Mouse (Mus musculus) urinary bladder, adult 2 months (tissue): Measurements from ENCODE around the gene Gm2000. TPM values are rescaled to one million over a fixed set of nuclear protein-coding genes. Genes with fewer than 3 reads are reported as not detected.
"Not testable (repeated sequence)": the region's sequence is repeated elsewhere in the genome, so short reads cannot be mapped to it uniquely, and the experiment has no call there.

Experiments
- DNase-seq: peaks from one replicate; pipeline ENCODE4 v3.0.0; 2022; ENCODE audit warnings: low spot score
- polyA plus RNA-seq: library from polyadenylated mRNA; depleted of rRNA; stranded (reverse); fragments of >200 nt; gene quantifications from 2 replicates; pipeline ENCODE4 v1.2.3, GENCODE M21; 2012; rRNA removed

The Gm2000 gene
- polyA plus RNA-seq: 122 and 151 TPM in 2 replicates

DNA sequence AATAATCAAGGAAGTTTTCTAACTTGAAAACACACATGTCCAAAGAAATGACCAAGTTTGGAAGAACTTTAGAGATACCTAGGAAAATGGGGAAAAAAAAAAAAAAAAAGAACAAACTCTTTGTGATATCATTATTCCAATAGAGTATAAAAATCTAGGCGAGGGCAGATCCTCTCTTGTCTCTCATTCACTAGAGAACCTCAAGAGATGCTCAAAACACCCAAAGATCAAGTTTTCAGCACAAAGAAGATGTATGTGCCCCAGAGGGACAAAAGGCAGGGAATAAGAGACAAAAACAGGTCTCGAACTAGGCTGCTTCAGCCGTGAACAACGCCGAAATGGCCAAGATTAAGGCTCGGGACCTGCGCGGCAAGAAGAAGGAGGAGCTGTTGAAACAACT, at the start of gene Gm2000:
Gene Gm2000, plus strand, starts transcription at position 301 of the 400 bp plus-strand sequence.
- no peak for DNase-seq

DNA sequence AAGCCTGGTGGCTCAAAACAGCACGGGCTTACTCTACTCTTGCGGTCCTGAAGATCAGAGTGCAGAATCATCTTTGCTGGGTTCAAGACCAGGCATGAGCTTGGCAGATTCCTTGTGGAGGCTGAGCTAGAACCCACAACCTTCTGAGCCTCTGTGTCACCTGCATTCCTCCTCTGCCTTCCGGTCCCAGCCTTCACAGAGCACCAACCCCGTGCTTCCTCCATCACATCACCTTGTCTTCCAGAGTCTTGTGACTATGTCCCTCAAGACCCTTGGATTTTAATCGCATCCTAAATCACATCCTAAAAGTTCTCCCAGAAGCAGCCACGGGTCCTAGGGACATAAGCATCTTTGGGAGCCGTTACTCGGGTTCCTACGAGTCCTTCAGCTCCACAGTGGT, 42.7 kb upstream of the Gm2000 start:
- no peak for DNase-seq

DNA sequence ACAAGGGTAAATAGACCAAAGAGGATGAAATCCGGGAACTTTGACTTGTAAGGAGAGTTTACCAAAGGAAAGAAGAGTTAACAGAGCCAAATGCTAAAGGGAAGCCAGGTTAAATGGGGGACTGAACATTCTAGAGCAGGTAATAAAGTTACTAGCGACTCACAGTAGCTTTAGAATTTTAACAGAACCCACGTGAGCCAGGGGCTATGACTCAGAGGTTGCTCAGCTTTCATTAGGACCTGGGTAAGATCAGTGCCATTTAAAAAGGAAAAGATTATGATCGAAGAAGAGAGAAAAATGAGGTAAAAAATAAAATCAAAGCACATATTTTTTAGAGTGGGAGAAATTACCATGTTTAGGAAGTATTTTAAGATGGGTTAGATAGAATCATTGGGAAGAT, 25.0 kb upstream of the Gm2000 start:
- DNase-seq: no peak

DNA sequence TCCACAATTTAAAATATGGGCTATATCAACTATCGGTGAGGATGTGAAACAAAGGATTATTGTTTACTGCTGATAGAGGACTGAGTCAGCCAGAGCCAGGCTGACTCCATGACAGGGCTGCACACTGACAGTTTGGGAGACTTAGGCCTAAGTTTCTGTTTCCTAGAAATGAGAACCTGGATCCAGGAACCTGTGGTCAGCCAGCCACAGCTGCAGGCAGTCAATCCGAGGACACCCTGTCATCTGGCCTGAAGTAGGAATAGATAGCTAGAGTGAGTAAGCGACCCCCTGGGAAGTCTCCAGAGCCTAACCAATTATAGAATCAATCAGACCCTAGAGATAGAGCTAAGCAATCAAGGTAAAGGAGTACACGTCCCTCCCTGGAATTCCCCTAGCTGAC, 21.4 kb upstream of the Gm2000 start:
- no peak for DNase-seq

DNA sequence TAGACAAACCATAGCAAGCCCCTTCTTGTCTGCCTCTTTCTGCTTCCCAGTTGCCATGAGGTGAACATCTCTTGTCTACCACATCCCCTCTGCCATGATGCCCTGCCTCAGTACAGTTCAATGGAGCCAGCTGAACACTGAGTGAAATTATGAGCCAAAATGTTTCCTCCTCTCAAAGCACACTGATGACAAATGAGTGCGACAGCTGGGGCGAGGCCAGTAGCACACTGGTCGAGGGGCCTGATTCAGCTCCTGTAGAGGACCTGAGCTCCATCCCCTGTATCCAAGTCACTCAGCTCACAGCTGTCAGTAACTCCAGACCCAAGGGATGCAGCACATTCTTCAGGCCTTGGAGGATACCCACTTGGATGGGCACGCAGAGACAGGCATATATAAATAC, 20.2 kb upstream of the Gm2000 start:
- DNase-seq: no peak

DNA sequence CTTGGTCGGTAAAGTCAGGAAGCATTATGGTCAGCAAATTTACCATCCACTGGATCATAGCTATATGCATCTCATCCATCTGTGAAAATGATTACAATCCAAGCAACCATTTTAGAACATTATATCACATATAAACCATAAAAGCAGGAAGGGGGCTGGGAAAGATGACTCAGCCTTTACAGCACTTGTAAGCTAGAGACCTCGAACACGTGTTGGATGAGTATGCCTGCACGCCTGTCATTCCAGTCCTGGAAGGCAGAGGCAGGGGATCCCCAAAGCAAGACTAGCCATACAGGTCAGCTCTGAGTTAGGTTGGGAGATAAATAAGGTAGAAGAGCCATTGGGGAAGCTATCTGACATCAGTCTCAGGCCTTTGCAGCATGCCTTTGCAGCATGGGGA, 16.8 kb upstream of the Gm2000 start:
- no peak for DNase-seq

DNA sequence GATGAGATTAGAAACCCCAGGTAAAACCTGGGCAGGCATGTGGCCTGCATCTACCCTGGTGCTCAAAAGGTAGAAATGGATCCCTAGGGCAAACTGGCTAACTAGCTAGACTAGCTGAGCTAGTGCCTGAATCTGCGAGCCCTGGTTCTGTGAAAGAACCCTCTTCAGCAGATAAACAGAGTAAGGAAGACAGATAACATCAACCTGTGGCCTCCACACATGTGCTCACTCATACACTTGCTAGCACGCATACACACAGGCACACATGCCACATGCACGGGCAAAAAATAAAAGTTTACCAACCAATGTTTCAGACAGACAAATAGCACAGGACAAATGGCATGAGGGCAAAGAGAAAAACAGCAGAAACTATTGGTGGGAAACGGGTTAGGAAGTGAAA, 15.4 kb upstream of the Gm2000 start:
- no peak for DNase-seq

DNA sequence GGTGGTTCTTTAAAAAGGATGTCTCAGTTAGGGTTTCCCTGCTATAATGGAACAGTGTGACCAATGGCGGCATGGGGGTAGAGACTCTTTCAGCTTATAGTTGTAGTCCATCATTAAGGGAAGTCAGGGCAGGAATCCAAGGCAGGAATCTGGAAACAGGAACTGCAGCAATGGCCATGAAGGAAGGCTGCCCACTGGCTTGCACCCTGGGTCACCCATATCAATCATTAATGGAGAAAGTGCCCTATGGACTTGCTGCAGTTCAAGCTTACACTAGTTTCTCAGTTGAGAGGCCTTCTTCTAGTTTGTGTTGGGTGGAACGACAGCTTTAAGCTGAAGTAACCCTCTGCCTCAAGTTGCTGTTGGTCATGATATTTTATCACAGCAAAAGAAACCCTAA, 13.4 kb upstream of the Gm2000 start:
- DNase-seq: no peak

DNA sequence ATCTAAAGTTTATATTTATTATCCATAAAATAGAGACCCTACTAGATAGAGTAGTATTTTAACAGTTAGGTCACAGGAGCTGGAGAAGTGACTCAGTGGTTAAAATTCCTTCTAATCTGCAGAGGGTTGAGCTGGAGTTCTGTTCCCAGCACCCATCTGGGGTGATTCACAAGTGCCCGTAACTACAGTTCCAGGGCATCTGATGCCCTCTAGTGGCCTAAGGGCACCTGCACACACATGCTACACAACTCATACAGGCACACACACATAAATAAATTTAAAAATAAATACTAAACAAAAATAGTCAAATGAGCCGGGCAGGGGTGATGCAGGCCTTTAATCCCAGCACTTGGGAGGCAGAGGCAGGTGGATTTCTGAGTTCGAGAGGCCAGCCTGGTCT, 15.4 kb downstream of the Gm2000 start:
- DNase-seq: no peak

DNA sequence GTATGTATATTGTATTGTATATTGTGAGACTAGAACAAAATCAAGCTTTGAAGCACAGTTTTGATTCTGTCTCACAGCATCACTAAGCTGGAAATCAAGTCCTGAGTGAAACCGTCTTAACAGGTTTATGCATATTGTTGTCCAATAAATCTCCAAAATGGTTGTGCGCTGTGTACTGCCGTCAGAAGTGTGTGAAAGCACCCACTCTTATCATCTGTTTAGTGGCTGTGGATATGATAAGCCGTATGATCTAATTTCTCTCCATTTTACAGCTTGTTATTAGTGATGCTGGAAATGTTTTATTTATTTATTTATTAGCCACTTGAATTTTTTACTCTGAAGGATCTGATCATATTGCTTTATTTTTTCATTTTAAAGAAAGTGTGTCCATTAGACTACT, 20.4 kb downstream of the Gm2000 start:
- no peak for DNase-seq

DNA sequence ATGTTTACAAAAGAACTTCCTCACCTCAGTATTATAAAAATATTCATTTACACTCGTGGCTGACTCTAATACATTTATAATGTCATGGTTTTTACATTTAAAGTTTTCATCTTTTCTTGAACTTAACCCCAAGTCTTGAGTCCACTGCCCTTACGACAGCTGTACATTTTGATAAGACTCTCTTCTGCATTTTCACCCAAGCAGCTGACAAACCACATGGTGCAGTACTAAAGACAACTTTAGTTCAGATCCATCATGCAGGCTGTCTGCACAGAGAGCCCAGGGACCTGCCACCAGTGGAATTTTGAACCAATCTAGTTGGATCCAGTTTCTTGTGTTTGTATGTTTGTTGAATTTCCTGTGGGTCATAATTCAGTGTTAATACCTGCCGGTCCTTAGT, 21.0 kb downstream of the Gm2000 start:
- no peak for DNase-seq

DNA sequence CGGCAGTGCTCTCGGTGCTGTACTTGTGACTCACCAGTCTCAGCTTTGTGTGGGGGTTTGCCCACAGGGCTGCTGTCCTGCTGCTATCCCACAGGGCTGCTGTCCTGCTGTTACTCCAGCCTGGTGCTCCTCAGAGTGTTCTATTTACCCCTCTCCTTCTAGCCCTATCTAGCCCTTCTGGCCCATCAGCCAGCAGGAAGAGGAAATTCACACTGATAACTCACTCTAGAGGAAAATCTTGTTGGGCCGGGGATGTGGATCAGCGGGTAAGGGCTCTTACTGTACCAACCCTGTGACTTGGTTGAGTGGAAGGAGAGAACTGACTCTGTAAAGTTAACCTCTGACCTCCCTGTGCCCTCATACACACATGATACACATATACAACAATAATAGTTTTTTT, 27.3 kb downstream of the Gm2000 start:
- DNase-seq: no peak

DNA sequence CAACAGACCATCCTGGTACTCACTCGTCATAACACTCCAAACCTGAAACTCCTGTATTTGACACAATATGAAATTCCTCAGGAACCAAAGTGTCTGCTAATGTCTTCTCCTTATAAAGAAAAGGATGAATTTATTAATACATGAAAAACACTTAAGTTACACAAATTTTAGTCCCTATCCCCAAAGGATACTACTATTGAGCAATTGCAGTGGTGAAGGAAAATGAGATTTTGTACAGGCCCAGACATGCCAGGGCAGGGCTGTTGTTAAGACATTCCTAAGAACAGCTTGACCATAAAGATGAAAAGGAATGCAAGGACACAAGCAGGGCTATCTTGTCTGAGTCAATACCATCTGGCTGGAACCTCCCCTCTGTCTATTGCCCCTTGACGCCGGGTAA, 34.3 kb downstream of the Gm2000 start:
- not testable (repeated sequence) for DNase-seq

DNA sequence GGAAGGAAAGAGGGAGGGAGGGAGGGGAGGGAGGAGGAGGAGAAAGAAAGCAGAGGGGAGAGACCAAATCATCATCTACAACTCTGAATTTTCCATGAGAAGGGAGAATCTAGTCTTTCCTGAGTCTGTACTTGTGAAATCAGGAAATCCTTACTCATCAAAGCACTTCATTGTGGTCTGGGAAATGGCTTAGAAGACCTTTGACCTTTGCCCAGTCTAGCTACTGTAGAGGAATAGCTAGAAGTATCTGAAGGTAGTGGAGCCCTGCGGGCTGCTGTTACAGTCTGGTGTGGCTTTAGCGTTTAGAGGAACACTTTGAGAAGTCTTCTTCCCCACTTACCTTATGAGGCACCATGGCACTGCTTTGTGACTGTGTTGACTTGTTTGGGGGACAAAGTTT, 36.7 kb downstream of the Gm2000 start:
- DNase-seq: no peak

DNA sequence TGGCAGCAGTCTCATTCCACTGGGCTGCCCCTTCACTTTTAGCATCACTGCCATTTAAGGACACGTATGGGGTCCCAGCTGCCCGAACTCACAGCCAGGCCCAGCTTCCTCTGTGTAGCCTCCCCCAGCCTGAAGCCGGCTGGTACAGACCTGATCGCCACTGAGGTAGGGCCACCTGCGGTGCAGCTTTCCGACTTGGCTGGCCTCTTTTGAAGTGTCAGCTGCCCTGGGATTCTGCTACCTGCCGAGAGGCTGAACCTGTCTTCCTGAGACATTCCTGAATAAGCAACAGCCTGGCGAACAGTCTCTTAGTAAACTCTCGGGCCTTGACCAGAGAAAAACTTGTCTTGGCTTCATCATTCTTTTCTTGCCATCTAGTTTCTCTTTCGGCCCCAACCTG, 37.4 kb downstream of the Gm2000 start:
- DNase-seq: no peak

DNA sequence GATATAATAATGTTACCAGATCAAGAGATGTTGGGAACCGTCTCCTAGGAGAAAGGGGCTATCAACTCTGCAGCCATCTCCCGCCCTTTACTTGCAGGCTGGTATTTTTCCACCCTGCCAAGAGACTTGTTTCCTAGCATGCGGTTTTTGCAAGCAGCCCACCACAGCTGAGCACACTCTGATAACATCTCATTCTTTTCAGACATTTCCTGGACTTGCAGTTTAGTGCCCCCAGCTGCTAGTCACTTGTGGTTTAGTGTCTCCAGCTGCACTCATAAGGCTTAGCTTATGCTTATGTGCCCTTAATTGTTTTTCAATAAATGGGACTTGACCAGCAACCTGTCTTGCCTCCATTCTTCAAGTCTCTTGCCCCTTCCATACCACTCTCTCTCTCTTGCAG, 42.2 kb downstream of the Gm2000 start:
- no peak for DNase-seq

DNA sequence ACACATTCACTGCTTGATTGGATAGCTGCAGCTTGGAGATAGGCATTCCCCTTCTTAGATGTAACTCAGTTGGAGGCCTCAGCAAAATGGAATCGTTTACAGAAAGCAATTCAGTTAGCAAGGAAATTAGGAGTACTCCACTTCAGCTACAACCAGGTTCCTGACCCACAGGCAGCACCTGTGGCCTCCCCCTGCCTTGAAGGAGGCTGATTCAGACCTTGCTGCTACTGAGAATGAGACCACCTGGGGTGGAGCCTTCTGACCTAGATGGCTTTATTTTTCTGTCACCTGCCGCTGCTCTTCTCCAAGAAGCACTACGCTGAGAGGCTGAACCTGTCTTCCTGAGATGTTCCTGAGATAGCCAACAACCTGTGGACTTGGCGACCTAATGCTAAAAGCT, 42.7 kb downstream of the Gm2000 start:
- no peak for DNase-seq

Other genes starting within 250 kb of the Gm2000 start
- 0.06 and 0.11 TPM in 2 replicates for gene Fam163a, start 161.0 kb upstream of the Gm2000 start, polyA plus RNA-seq
- gene Tdrd5, start 62.4 kb upstream of the Gm2000 start, polyA plus RNA-seq: 0.10 TPM in 2 replicates
- 0.03 and 0.07 TPM in 2 replicates for gene Nphs2, start 55.3 kb upstream of the Gm2000 start, polyA plus RNA-seq
- 0.06 and 0.12 TPM in 2 replicates for gene Axdnd1, start 55.1 kb downstream of the Gm2000 start, polyA plus RNA-seq
- gene Soat1, start 108.3 kb downstream of the Gm2000 start, polyA plus RNA-seq: 16.5 and 22.0 TPM in 2 replicates
- gene Gm10031, start 158.0 kb downstream of the Gm2000 start, polyA plus RNA-seq: 5.1 and 5.9 TPM in 2 replicates
- gene Abl2, start 192.7 kb downstream of the Gm2000 start, polyA plus RNA-seq: 7.0 and 9.0 TPM in 2 replicates